Mouse (Mus musculus) neural tube, embryonic 14.5 days (tissue): ENCODE data around the gene Ube3b. TPM values are rescaled to one million over a fixed set of nuclear protein-coding genes. Genes with fewer than 3 reads are reported as not detected.

Source experiments
- ATAC-seq: fragments of 200-750 bp; cut with Nextera tagmentation; 2 replicates; pipeline ENCODE4 v1.8.0; 2017; ENCODE audit warnings: low read depth, mild to moderate bottlenecking, moderate TSS enrichment, moderate library complexity
- H3K27ac ChIP-seq: fragments of 300-500 bp; sonication (generic); 2 replicates; pipeline ENCODE4 v1.5.1; 2014; ENCODE audit warnings: low read depth, mild to moderate bottlenecking, control low read depth, low read length, moderate library complexity, mixed read lengths
- H3K27me3 ChIP-seq: fragments of 300-500 bp; sonication (generic); 2 replicates; pipeline ENCODE4 v1.6.1; 2014; ENCODE audit warnings: low read length; ENCODE audit not compliant: control insufficient read depth, insufficient read depth
- H3K36me3 ChIP-seq: fragments of 300-500 bp; sonication (generic); 2 replicates; pipeline ENCODE4 v1.6.1; 2014; ENCODE audit warnings: low read length, mixed read lengths; ENCODE audit not compliant: control insufficient read depth, insufficient read depth
- H3K4me1 ChIP-seq: fragments of 300-500 bp; sonication (generic); 2 replicates; pipeline ENCODE4 v1.6.1; 2014; ENCODE audit warnings: low read length; ENCODE audit not compliant: control insufficient read depth, insufficient read depth
- H3K4me2 ChIP-seq: fragments of 300-500 bp; sonication (generic); 2 replicates; pipeline ENCODE4 v1.6.1; 2014; ENCODE audit warnings: mild to moderate bottlenecking, low read depth, low read length, control low read depth
- H3K4me3 ChIP-seq: fragments of 300-500 bp; sonication (generic); 2 replicates; pipeline ENCODE4 v1.5.1; 2014; ENCODE audit warnings: low read depth, low read length, control low read depth, mixed read lengths
- H3K9ac ChIP-seq: fragments of 300-500 bp; sonication (generic); replicated peaks from 2 replicates; pipeline ENCODE4 v1.6.1; 2014; ENCODE audit warnings: low read depth, mild to moderate bottlenecking, control low read depth, low read length, mixed read lengths
- H3K9me3 ChIP-seq: fragments of 300-500 bp; sonication (generic); 2 replicates; pipeline ENCODE4 v1.6.1; 2016; ENCODE audit warnings: low read length; ENCODE audit not compliant: control insufficient read depth
- WGBS: fragments of 180-500 bp; shearing (Covaris S2); extraction: QIAGEN DNeasy Blood & Tissue Kit; methylation state at CpG from one replicate; pipeline ENCODE4 v1.1.7; 2014; 5-methylcytosine and 5-hydroxymethylcytosine counted together
- polyA plus RNA-seq: library from polyadenylated mRNA; unstranded; fragments of >200 nt; fragmentation: Nextera tagmentation; extraction: Ambion mirVana; gene quantifications from 2 replicates; pipeline ENCODE4 v1.2.1, GENCODE M21; 2014

Gene Ube3b
- polyA plus RNA-seq, 1 experiment from 2014 or later: 46.7 TPM

DNA sequence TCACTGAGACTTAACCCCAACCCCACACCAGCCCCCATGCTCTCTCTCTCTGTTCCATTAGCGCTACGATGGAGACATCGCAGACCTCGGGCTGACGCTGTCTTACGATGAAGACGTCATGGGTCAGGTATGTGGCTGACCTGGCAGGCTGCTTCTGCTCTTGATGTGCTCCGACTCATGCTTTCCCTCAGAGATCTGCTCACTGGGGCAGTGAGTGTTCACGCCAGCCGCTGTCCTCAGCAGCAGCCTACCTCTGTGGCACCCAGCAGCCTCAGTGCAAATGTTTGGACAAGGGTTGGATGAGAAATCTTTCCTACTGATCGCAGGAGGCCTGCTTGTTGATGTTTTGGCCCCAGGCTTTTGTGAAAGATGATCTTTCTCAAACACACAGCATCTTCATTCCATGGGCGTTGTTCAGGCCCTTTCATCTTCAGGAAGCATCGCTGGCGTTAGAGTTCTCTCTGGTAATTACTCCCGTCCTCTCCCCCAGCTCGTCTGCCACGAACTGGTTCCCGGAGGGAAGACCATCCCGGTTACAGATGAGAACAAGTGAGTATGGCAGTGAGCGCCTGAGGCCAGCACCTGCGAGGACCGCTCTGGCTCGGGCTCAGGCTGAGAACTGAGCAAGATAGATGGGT lies 32.1 kb downstream of the Ube3b start:
- Histone ChIP-seq H3K9ac (no peak overlapping the region), H3K4me3 (no peak overlapping the region), H3K36me3 (peaks cover 80% of the 10 kb centered on the region), H3K27ac (no peak overlapping the region), H3K4me1 (no peaks in the 10 kb centered on the region), H3K4me2 (no peak overlapping the region), H3K9me3 (no peaks in the 10 kb centered on the region), H3K27me3 (no peaks in the 10 kb centered on the region)
- 82% methylated on average over 23 of the region's 23 CpGs for WGBS
- ATAC-seq: no peak

DNA sequence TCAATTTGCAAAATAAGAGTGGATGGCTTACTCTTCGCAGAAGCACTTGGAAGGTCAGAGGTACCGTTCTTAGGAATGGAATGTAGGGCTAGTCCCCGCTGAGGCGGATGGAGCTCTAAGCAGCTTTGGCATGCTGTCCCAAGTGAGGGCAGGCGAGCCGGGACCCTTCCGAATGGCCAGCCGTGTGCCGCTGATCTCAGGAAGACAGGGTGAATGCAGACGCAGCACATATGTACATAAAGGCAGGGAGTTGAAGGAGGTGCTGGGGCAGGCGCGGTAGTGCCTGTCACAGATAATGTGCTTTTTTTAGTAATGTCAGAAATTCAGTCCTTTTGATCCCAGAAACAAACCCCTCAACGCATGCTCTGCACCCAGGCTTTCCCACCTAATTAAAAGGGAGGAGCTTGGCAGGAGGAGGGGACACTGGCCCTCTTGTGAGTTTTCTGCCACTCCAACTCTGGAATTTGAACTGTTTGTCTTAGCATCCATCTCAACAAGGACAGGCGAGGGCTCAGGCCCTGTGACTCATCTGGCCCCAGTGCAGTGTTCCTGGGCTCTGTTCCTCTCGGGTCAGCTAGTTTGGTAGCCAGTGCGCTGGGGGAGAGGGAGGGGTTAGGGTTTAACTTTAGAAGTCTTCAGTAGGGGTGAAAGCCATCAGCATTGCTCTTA lies 32.8 kb downstream of the Ube3b start:
- Histone ChIP-seq H3K27me3 (no peaks in the 10 kb centered on the region), H3K4me3 (no peak overlapping the region), H3K4me2 (no peak overlapping the region), H3K27ac (no peak overlapping the region), H3K4me1 (no peaks in the 10 kb centered on the region), H3K9ac (no peak overlapping the region), H3K36me3 (peaks cover 80% of the 10 kb centered on the region), H3K9me3 (no peaks in the 10 kb centered on the region)
- WGBS: 84% methylated on average over 16 of the region's 16 CpGs
- no peak for ATAC-seq

DNA sequence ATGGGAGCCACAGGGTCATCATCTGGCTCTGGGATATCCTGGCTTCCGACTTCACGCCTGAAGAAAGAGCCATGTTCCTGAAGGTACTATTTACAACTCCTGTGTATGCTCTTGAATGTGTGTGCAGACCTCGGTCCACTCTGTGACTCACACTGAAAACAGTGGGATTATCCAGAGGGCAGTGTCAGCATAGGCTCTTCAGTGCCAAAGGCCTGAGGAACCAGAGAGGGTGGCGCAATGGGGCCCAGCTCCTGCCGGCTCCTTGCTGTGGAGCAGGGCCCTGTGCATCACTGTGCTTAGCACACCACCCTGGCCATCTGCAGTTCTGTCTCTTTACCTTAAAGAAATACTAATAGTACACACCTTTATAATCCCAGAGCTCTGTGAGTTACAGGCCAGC lies 35.2 kb downstream of the Ube3b start:
- Histone ChIP-seq H3K4me3 (no peak overlapping the region), H3K27ac (no peak overlapping the region), H3K4me1 (no peaks in the 10 kb centered on the region), H3K27me3 (no peaks in the 10 kb centered on the region), H3K9ac (no peak overlapping the region), H3K36me3 (peaks cover 82% of the 10 kb centered on the region), H3K4me2 (no peak overlapping the region), H3K9me3 (no peaks in the 10 kb centered on the region)
- 94% methylated on average over 5 of the region's 5 CpGs for WGBS
- no peak for ATAC-seq

DNA sequence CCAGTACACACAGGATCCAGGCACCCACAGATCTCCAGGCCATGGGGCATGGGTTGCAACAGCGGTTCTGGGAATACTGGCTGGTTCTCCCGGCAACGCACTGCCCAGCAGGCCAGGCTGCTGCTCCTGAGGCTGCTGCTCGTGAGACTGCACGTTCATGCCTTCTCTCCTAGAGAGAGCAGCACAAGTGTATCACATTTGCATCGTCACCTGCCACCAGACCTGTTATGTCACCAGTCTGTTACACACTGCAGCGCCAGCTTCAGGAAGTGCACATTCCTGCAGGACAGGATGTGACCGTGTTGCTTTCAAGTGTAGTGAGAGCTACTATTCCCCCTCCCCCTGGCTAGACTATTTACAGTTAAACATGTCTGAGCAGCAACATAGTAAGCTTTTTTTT lies 36.4 kb downstream of the Ube3b start:
- no peak for ATAC-seq
- Histone ChIP-seq H3K4me3 (no peak overlapping the region), H3K9ac (no peak overlapping the region), H3K27ac (no peak overlapping the region), H3K36me3 (peaks cover 73% of the 10 kb centered on the region), H3K4me1 (no peaks in the 10 kb centered on the region), H3K4me2 (no peak overlapping the region), H3K27me3 (no peaks in the 10 kb centered on the region), H3K9me3 (no peaks in the 10 kb centered on the region)
- 87% methylated on average over 8 of the region's 8 CpGs for WGBS

DNA sequence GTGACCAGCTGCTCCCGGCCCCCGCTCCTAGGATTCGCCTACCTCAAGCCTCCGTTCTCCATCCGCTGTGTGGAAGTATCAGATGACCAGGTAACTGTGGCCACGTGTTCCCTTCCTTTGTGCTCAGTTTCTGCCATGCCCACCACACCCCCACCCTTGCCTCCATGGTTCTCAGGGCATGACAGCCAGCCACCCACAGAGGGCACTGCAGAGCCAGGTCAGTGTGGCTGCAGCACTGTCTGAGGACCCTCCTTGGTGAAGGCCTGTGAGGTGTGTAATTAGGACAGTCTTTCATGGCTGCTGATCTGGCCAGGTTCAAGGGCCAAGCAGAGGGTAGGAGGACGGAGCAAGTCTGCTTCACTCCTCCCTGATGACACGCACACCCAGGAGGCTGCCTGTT lies 38.1 kb downstream of the Ube3b start:
- 87% methylated on average over 8 of the region's 8 CpGs for WGBS
- no peaks in the 10 kb centered on the region for H3K9me3 ChIP-seq
- H3K4me1 ChIP-seq: no peaks in the 10 kb centered on the region
- no peak overlapping the region for H3K9ac ChIP-seq
- H3K27me3 ChIP-seq: no peaks in the 10 kb centered on the region
- H3K36me3 ChIP-seq: peaks cover 56% of the 10 kb centered on the region
- no peak overlapping the region for H3K27ac ChIP-seq
- no peak overlapping the region for H3K4me3 ChIP-seq
- H3K4me2 ChIP-seq: no peak overlapping the region
- ATAC-seq: no peak; the same call in 1 of the 2 replicates

DNA sequence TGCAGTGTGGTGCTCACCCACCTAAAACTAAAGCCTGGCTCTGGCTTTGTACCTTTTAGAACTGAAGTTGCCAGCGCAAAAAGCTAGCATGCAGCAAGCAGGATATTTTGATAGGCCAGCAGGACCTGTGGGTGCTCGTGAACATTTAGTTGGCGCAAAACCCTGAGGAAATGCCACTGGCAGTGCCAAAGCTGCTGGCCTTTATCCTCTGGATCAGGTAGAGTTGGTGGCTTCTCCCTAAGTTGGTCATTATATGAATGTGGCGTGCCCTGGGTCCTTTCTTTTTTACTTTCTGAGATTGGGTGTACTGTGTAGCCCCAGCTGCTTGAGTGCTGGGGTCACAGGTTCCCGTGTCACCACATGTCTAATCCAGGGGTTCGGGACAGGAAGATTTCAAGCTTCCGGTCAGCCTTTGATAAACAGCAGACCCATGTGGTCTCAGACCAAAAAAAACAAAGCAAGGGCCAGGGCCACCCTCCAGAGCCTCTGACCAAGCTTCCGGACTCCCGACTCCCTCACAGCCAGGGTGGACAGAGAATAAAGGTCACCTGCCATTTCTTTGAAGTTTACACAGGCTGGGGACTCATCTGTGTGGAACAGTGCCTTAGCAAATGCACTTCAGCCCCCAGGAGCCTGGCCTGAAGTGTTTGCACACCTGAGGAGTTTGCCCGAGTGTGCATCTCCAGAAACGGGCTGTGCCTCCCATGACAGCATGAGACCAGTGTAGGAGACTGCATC lies 41.3 kb downstream of the Ube3b start:
- H3K36me3 ChIP-seq: peaks cover 39% of the 10 kb centered on the region
- WGBS: 80% methylated on average over 11 of the region's 11 CpGs
- H3K27me3 ChIP-seq: no peaks in the 10 kb centered on the region
- H3K4me2 ChIP-seq: no peak overlapping the region
- no peak overlapping the region for H3K4me3 ChIP-seq
- ATAC-seq: no peak
- H3K27ac ChIP-seq: no peak overlapping the region
- no peaks in the 10 kb centered on the region for H3K9me3 ChIP-seq
- no peaks in the 10 kb centered on the region for H3K4me1 ChIP-seq
- H3K9ac ChIP-seq: no peak overlapping the region

DNA sequence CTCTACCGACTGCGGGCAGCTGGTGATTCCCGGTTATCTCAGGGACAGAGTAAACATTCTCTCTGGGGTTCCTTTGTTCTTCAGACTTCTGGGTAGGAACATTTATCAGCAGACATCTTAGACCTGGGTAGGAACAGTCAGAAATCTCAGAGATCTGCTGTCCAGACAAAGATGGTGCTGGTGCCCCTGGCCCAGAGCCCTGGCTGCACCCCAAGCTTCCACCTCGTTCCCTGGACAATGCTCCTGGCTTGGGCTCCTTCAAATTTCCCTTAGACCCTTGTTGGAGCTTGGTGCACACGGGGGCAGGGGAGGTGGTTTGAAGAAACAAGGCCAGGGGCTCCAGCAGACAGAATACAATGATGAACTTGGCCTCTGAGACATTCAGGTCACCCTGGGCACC lies 42.2 kb downstream of the Ube3b start:
- Histone ChIP-seq H3K4me2 (no peak overlapping the region), H3K27ac (no peak overlapping the region), H3K4me3 (no peak overlapping the region), H3K9me3 (no peaks in the 10 kb centered on the region), H3K27me3 (no peaks in the 10 kb centered on the region), H3K4me1 (no peaks in the 10 kb centered on the region), H3K9ac (no peak overlapping the region), H3K36me3 (peaks cover 30% of the 10 kb centered on the region)
- no peak for ATAC-seq
- WGBS: 37% methylated on average over 5 of the region's 5 CpGs

DNA sequence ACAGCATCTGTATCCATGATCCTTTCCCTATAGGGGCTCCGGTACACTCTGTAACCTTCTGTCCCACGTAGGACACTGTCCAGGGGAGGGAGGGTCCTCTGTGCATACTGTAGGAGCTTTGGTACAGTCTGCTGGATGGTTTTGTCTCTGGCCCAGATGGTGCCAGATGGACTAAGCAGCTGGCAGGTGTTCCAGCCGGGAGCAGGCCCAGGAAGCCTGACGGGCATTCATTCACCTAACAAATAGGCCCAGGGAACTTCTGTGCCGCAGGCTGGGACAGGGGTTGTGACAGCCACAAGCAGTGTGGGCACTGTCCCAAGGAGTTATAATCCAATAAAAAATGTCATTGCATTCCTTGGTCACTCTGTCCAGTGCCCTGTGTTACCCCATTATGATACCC lies 43.6 kb downstream of the Ube3b start:
- Histone ChIP-seq H3K4me1 (0 out of 2 replicates have a peak, but pooled peaks cover 3% of the 10 kb centered on the region), H3K4me2 (no peak overlapping the region), H3K36me3 (peaks cover 19% of the 10 kb centered on the region), H3K4me3 (no peak overlapping the region), H3K9me3 (no peaks in the 10 kb centered on the region), H3K9ac (no peak overlapping the region), H3K27me3 (no peaks in the 10 kb centered on the region), H3K27ac (no peak overlapping the region)
- 58% methylated on average over 5 of the region's 5 CpGs for WGBS
- ATAC-seq: no peak

DNA sequence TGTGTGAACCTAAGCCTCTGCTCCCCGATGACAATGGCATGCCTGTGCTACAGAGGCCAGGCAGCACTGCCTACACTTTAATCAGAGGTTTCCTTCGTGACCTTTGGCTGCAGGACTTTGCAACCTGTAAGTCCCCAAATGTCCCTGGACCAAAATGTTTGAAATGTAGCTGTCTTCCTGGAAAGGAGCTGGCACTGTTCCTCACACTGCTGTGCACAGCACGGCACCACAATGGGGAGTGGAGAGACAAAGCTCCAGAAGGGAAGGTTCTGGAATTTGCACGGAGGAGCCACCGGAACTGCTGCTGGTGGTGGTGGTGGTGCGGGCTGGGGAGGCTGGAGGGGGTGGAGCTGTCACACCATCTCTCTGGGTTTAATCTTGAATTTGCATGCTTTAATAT lies 46.3 kb downstream of the Ube3b start:
- Histone ChIP-seq H3K27me3 (no peaks in the 10 kb centered on the region), H3K36me3 (no peaks in the 10 kb centered on the region), H3K9me3 (no peaks in the 10 kb centered on the region), H3K9ac (no peak overlapping the region), H3K4me2 (no peak overlapping the region), H3K27ac (no peak overlapping the region; the same call in 1 of the 2 replicates), H3K4me3 (no peak overlapping the region), H3K4me1 (0 out of 2 replicates have a peak, but pooled peaks cover 10% of the 10 kb centered on the region)
- WGBS: 59% methylated on average over 6 of the region's 6 CpGs
- no peak for ATAC-seq
